Mouse (Mus musculus): ENCODE data around the gene Btc.

DNA sequence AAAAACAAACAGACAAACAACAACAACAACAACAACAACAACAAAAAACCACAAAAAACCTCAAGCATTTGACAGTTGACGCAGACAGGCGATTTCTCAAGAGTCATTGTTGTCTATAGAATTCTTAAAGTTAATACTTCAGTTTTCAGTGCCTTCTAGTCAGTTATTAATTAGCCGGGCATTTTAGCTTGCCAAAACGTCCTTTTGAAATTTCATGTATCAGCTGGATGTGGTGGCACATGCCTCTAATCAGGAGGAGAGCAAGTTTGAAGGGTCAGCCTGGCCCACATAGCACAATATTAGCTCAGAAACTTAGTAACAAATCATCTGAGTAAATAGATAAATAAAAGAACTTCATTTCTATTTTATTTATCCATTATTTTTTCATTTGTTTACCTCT, 487 bp upstream of the Btc start:
- TF ChIP-seq POLR2A (IDR thresholded peaks at IDR 0.05; ENCODE audit: extremely low read depth, insufficient read depth, low read length), result no peak
- TF ChIP-seq CTCF (IDR thresholded peaks at IDR 0.05; ENCODE audit: extremely low read depth, insufficient read depth, low read length), result no peak

All from cortical plate, adult 2 months (tissue).